Mouse (Mus musculus): ENCODE measurements around the gene Gnat1. TPM values are rescaled to one million over a fixed set of nuclear protein-coding genes. Genes with fewer than 3 reads are reported as not detected.

Gene Gnat1
- polyA plus RNA-seq, 1 experiment from 2014 or later: 2.0 TPM

DNA sequence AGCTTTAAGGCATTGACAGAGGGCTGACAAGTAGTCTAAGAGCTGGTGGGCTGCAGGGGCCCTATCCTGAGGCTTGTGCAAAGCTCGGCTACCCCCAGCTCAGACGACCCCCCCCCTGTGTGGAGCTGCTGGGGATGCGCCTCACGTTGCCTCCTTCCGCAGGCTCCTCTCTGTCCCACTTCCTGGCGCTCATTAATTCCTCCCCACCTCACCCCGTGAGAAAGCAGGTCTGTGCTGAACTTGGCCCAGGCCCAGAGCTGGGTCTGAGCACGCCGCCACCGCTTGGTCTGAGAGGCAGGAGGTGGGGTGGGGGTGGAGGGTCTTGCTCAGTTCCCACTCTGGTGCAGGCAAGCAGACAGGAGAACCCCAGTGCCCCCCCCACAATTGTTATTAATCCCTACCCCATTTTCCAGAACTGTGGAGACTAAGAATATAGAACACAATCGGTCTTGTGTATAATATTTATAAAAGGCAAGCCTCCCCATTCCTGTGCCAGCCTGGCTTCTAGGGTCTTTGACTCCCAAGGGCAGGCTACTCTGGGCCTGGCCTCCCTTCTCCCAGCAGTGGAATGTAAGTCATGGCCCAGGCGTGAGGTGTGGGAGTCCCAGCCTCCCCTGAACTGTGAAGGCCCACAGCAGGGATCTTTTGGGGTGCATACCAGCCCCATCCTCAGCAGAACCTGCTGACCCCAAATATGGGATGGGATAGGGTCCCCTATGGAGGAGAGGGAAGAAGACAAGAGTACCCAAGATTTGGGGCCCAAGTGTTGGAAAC is 28.6 kb downstream of the Gnat1 start:
- Histone ChIP-seq H3K27me3 (no peaks in the 10 kb centered on the region), H3K4me3 (no peak overlapping the region), H3K4me1 (replicated peaks) (peaks cover 18% of the 10 kb centered on the region; the same call in 1 of the 2 replicates), H3K4me2 (no peak overlapping the region), H3K27ac (replicated peaks) (peak overlapping the region; percentile 71), H3K36me3 (no peaks in the 10 kb centered on the region), H3K9me3 (no peaks in the 10 kb centered on the region), H3K9ac (no peak overlapping the region)
- peak; percentile 81 for ATAC-seq (ENCODE audit: low FRiP score, low read depth)
- 22% methylated on average over 12 of the region's 12 CpGs for WGBS

GRCm38 (mm10) chr9:107650225-107650624 is 29.3 kb downstream of the Gnat1 start:
- H3K4me3 ChIP-seq: no peak overlapping the region
- H3K4me1 ChIP-seq (replicated peaks): peaks cover 21% of the 10 kb centered on the region
- no peak overlapping the region for H3K9ac ChIP-seq
- H3K27ac ChIP-seq (replicated peaks): peak overlapping the region; percentile 71
- no peaks in the 10 kb centered on the region for H3K9me3 ChIP-seq
- ATAC-seq (ENCODE audit: low FRiP score, low read depth): no peak
- H3K4me2 ChIP-seq: no peak overlapping the region
- no peaks in the 10 kb centered on the region for H3K27me3 ChIP-seq
- H3K36me3 ChIP-seq: no peaks in the 10 kb centered on the region
- 63% methylated on average over 7 of the region's 7 CpGs for WGBS

DNA sequence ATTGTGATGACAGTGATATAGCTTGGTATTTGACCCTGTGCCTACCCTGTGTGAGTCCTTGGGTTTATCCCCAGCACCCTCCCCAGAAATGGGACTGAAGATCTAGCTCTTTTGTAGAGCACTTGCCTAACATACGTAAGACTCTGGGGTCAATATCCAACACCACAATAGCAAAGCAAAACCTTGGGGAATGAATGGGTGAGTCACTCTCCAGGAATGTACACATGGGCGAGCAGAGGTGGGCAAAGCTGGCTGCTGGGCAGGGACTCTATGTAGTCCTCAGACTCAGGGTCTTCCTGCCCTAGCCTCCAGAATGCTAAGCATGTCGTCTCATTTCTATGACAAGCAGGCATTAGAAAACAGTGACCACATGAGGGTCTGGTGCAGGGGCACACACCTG is 30.7 kb downstream of the Gnat1 start:
- WGBS: 80% methylated on average over 3 of the region's 3 CpGs
- Histone ChIP-seq H3K9ac (no peak overlapping the region), H3K27me3 (no peaks in the 10 kb centered on the region), H3K36me3 (no peaks in the 10 kb centered on the region), H3K27ac (replicated peaks) (no peak overlapping the region), H3K4me1 (replicated peaks) (peaks cover 33% of the 10 kb centered on the region), H3K4me3 (no peak overlapping the region), H3K9me3 (no peaks in the 10 kb centered on the region), H3K4me2 (no peak overlapping the region)
- ATAC-seq (ENCODE audit: low FRiP score, low read depth): no peak

GRCm38 (mm10) chr9:107646975-107647374 is 32.5 kb downstream of the Gnat1 start:
- Histone ChIP-seq H3K4me1 (replicated peaks) (peaks cover 33% of the 10 kb centered on the region), H3K36me3 (no peaks in the 10 kb centered on the region)
- 85% methylated on average over 6 of the region's 6 CpGs for WGBS

GRCm38 (mm10) chr9:107645577-107645976 is 33.9 kb downstream of the Gnat1 start:
- 11% methylated on average over 5 of the region's 5 CpGs for WGBS
- H3K4me1 ChIP-seq (replicated peaks): peaks cover 22% of the 10 kb centered on the region
- no peaks in the 10 kb centered on the region for H3K36me3 ChIP-seq
- H3K4me3 ChIP-seq: no peak overlapping the region
- no peak overlapping the region for H3K27ac ChIP-seq (replicated peaks)
- ATAC-seq (ENCODE audit: low FRiP score, low read depth): peak; percentile 80
- H3K4me2 ChIP-seq: no peak overlapping the region
- no peaks in the 10 kb centered on the region for H3K27me3 ChIP-seq
- no peaks in the 10 kb centered on the region for H3K9me3 ChIP-seq
- no peak overlapping the region for H3K9ac ChIP-seq

More at GRCm38 (mm10) chr9:107646975-107647374, 32.5 kb downstream of the Gnat1 start:
- Histone ChIP-seq H3K4me3 (no peak overlapping the region), H3K9me3 (no peaks in the 10 kb centered on the region), H3K27ac (replicated peaks) (no peak overlapping the region), H3K9ac (no peak overlapping the region), H3K27me3 (no peaks in the 10 kb centered on the region), H3K4me2 (no peak overlapping the region)
- no peak for ATAC-seq (ENCODE audit: low FRiP score, low read depth)

DNA sequence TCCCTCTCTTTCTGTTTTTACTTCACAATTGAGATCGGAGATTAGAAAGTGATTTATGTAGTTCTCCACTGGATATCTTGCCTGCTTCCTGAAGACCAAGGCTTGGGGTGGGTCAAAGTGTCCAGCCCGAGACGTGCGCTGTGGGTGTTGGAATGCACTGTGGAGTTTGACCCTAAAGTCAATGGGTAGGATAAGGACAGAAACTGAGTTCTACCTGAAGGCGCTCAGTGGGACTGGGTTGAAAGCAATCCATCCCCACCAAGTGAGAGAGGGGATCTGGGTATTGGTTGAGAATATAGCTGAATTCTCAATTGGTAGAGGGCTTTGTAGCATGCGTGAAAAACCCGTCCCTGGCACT is 34.4 kb downstream of the Gnat1 start:
- H3K4me1 ChIP-seq (replicated peaks): peaks cover 17% of the 10 kb centered on the region
- peak overlapping the region; percentile 38 for H3K4me3 ChIP-seq
- ATAC-seq (ENCODE audit: low FRiP score, low read depth): 0 out of 2 replicates have a peak, but pooled peaks have one; percentile 25
- 56% methylated on average over 7 of the region's 7 CpGs for WGBS
- no peaks in the 10 kb centered on the region for H3K36me3 ChIP-seq
- H3K27me3 ChIP-seq: no peaks in the 10 kb centered on the region
- no peaks in the 10 kb centered on the region for H3K9me3 ChIP-seq
- peak overlapping the region; percentile 64 for H3K4me2 ChIP-seq
- peak overlapping the region; percentile 42; the same call in 1 of the 2 replicates for H3K9ac ChIP-seq
- no peak overlapping the region for H3K27ac ChIP-seq (replicated peaks)

GRCm38 (mm10) chr9:107644495-107645152 is 34.9 kb downstream of the Gnat1 start:
- Histone ChIP-seq H3K4me3 (peak overlapping the region; percentile 38), H3K4me2 (peak overlapping the region; percentile 64), H3K9ac (peak overlapping the region; percentile 42), H3K27me3 (no peaks in the 10 kb centered on the region), H3K36me3 (no peaks in the 10 kb centered on the region), H3K9me3 (no peaks in the 10 kb centered on the region), H3K4me1 (replicated peaks) (peaks cover 15% of the 10 kb centered on the region), H3K27ac (replicated peaks) (peak overlapping the region; percentile 48; the same call in 1 of the 2 replicates)
- WGBS: 6% methylated on average over 35 of the region's 35 CpGs
- peak; percentile 83 for ATAC-seq (ENCODE audit: low FRiP score, low read depth)

GRCm38 (mm10) chr9:107643544-107644214 is 35.8 kb downstream of the Gnat1 start:
- H3K4me1 ChIP-seq (replicated peaks): peaks cover 15% of the 10 kb centered on the region
- H3K4me2 ChIP-seq: peak overlapping the region; percentile 64
- H3K4me3 ChIP-seq: no peak overlapping the region
- H3K27me3 ChIP-seq: no peaks in the 10 kb centered on the region
- no peak for ATAC-seq (ENCODE audit: low FRiP score, low read depth)
- H3K9me3 ChIP-seq: no peaks in the 10 kb centered on the region
- H3K36me3 ChIP-seq: no peaks in the 10 kb centered on the region
- no peak overlapping the region for H3K27ac ChIP-seq (replicated peaks)
- 94% methylated on average over 13 of the region's 13 CpGs for WGBS
- no peak overlapping the region for H3K9ac ChIP-seq

DNA sequence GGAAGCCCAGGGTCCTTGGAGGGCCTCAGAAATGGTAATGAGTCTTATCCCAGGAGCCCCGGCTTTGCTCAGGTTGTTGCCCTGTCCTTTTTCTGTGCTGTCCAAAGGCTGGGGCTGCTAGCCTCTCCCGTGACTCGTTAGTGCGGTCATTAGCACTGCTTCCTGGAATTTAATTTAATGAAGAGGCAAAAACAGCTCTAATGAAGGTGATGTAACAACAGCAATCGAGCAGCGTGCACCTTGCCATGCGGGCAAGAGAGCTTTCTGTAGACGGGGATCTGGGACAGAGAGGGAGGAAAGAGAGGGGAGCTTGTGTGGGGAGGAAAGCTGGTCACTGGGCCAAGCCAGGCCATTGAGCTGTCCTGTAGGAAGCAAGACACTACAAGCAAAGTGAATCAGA is 37.8 kb downstream of the Gnat1 start:
- Histone ChIP-seq H3K36me3 (no peaks in the 10 kb centered on the region), H3K9ac (no peak overlapping the region), H3K27me3 (no peaks in the 10 kb centered on the region), H3K9me3 (no peaks in the 10 kb centered on the region), H3K4me3 (no peak overlapping the region), H3K4me2 (no peak overlapping the region), H3K27ac (replicated peaks) (no peak overlapping the region), H3K4me1 (replicated peaks) (peaks cover 26% of the 10 kb centered on the region)
- WGBS: 49% methylated on average over 8 of the region's 8 CpGs
- no peak for ATAC-seq (ENCODE audit: low FRiP score, low read depth)

DNA sequence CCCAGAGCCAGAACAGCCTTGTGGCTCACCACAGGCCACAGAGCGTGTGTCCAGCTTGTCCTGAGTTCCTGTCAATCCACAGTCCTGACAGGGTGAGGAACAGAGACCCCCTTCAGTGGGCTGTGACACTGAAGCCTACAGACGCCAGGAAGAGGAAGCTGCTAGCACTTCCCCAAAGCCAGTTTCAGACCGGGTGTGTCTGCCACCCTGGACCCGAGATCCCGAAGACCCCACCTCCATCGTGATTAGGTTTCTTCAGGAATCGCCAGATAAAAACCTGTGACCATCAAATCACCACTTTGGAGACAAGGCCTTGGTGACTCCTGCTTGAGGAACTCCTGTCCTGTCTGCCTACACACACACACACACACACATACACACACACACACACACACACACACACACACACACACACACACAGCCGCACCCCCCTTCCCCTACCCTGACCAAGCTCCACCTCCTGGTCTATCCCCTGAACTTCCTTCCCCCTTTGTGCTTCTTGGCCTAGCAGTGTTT is 39.2 kb downstream of the Gnat1 start:
- Histone ChIP-seq H3K4me1 (replicated peaks) (peaks cover 35% of the 10 kb centered on the region), H3K27me3 (no peaks in the 10 kb centered on the region), H3K36me3 (no peaks in the 10 kb centered on the region), H3K27ac (replicated peaks) (no peak overlapping the region), H3K9ac (no peak overlapping the region), H3K4me3 (no peak overlapping the region), H3K9me3 (no peaks in the 10 kb centered on the region), H3K4me2 (no peak overlapping the region)
- WGBS: 47% methylated on average over 8 of the region's 8 CpGs
- no peak for ATAC-seq (ENCODE audit: low FRiP score, low read depth)

GRCm38 (mm10) chr9:107637070-107637469 is 42.4 kb downstream of the Gnat1 start:
- H3K4me3 ChIP-seq: no peak overlapping the region
- peak overlapping the region; percentile 34 for H3K4me2 ChIP-seq
- 6% methylated on average over 7 of the region's 7 CpGs for WGBS
- H3K9me3 ChIP-seq: no peaks in the 10 kb centered on the region
- peaks cover 49% of the 10 kb centered on the region for H3K4me1 ChIP-seq (replicated peaks)
- H3K27me3 ChIP-seq: no peaks in the 10 kb centered on the region
- peak; percentile 35; the same call in 1 of the 2 replicates for ATAC-seq (ENCODE audit: low FRiP score, low read depth)
- peak overlapping the region; percentile 5; the same call in 1 of the 2 replicates for H3K9ac ChIP-seq
- H3K27ac ChIP-seq (replicated peaks): peak overlapping the region; percentile 77
- no peaks in the 10 kb centered on the region for H3K36me3 ChIP-seq

Measured in hindbrain, embryonic 15.5 days (tissue).